Mouse (Mus musculus) megakaryocyte, adult 5-6 weeks (primary cell): Measurements from ENCODE around the gene Eif3b. TPM values are rescaled to one million over a fixed set of nuclear protein-coding genes. Genes with fewer than 3 reads are reported as not detected.

Experiments
- ATAC-seq: 2 replicates; pipeline ENCODE4 v1.8.0; 2016; ENCODE audit warnings: mild to moderate bottlenecking, inconsistent platforms; ENCODE audit not compliant: poor library complexity, severe bottlenecking
- total RNA-seq, 2 experiments: library from RNA; stranded (forward) in 1 of 2; stranded (reverse) in 1 of 2; fragments of 153-499, 151-499 nt in 1 of 2; fragments of 221-1000, 200-1000 nt in 1 of 2; gene quantifications; 2 replicates each; pipeline versions ENCODE4 v1.2.3 to v1.2.4; 2015 to 2017

Gene Eif3b
- 82.3 and 108 TPM in 2 replicates for total RNA-seq (2015)
- total RNA-seq (2017), result 43.2 and 74.9 TPM in 2 replicates

DNA sequence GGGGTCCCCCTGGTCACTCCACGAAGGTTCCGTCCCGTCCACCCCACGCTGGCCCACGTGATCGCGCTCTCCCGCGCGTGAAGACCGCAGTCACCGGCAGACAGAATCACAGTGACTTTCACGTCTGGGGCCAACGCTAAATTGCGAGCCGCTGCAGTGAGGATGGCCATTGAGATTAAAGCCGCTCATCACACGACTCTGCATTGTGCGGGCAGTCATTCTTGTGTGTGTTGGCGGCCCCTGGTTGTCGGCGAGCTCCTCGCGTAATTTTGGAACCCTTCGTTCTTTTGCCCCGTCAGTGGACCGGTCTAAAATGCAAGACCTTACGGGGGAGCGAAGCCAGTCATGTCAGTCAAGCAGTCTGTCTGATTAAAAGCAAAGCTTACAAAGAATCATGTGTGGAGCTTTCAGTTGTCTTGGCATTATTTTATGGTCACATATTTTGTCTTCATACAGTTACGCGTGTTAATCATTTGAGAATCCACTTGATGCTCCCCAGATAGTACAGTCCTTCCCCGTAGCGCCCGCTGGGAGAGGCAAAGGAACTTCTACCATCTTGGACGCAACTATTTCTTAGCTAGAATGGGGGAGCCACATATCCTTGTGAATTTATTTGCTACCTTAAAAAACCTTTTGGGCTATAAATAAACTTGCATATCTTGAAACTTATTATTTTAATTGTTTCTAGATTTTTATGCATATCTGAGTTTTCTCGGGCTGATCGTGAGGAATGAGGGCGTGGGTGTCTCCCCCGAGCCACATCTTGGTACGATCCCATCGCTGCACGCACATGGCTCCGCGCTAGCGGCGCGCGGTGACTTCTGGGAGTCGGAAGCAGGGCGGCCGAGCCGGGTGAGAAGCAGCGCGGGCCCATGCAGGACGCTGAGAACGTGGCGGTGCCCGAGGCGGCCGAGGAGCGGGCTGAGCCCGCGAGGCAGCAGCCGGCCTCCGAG, at the start of gene Eif3b:
Gene Eif3b (plus strand): TSS at position 840 of the 953 bp plus-strand sequence.
- ATAC-seq, result peak; percentile 94

DNA sequence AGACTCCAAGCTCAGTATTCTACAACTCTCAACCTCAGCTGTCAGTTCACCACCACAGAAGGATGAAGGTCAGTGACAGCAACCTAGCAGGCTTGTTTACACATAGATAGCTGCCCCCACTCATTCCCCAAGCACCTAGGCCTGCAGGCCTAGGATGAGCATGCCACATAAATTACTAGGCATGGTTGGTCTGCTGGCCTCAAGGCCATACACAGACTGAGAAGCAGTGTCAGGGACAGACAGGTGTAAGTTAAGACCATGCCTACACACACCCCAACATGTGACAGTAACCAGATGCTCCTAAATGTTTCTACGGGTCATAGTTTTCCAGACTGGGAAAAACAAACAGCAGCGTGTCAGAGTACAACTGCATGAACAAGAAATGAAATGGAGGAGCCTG, 49.7 kb upstream of the Eif3b start:
- ATAC-seq, result no peak

DNA sequence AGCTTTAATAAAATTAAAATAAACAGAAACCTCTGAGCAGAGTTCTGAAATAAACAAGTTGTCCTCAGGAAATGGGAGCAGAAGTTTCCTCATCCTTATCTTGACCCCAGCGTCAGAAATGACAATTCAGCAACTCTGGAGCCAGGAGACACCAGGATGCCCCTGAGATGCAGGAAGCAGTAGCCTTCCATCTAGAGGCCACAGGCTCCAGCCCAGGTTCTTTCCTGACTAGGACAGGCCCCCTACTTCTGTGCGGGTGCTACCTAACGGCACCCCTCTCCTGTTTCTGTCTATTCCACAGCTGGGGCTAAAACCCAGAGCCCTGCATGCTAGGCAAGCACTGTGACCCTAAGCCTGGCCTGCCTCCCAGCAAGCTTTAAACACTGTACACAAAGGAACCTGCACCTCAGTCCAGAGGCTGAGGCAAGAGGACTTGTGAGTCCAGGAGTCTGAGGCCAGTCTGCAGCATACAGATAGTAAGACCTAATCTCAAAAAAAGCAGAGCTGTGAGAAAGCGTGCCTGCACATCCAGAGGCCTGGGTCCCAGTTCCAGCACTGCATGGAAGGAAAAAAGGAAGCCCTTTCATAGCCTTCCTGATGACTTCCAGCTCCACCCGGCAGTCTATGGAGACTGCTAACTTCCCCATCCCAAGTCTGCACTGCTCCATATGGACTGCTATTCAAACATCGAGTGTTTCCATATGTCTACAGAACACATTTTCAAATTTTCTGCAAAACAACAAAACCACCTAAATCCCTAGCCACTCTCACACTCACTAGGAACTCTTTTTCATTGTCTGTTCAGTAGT, 48.5 kb upstream of the Eif3b start:
- ATAC-seq, result no peak

GRCm38 (mm10) chr5:140371671-140372070, 47.5 kb upstream of the Eif3b start:
- no peak for ATAC-seq

GRCm38 (mm10) chr5:140373711-140374110, 45.4 kb upstream of the Eif3b start:
- no peak for ATAC-seq

- ATAC-seq, result no peak
Observed at GRCm38 (mm10) chr5:140374226-140374625, 44.9 kb upstream of the Eif3b start.

DNA sequence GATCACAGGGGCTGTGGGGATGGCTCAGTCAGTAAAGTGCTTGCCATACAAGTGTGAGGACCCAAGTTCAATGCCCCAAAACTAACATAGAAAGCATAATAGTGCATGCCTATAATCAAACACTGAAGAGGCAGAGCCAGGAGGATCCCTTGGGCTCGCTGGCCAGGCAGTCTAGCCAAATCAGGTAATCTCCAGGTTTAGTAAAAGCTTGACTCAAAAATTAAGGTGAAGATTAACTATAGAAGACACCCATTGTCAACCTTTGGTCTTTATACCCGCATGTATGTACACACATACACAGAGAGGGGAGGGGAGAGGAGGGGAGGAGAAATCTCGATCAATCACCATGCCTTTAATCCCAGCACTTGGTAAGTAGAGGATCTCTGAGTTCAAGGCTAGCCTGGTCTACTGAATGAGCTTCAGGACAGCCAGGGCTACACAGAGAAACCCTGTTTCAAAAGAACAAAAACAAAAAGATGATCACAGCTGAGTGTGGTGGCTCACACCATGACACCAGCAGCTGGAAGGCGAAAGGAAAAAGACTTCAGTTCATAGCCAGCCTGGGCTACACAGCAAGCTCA, 43.8 kb upstream of the Eif3b start:
- ATAC-seq, result no peak

DNA sequence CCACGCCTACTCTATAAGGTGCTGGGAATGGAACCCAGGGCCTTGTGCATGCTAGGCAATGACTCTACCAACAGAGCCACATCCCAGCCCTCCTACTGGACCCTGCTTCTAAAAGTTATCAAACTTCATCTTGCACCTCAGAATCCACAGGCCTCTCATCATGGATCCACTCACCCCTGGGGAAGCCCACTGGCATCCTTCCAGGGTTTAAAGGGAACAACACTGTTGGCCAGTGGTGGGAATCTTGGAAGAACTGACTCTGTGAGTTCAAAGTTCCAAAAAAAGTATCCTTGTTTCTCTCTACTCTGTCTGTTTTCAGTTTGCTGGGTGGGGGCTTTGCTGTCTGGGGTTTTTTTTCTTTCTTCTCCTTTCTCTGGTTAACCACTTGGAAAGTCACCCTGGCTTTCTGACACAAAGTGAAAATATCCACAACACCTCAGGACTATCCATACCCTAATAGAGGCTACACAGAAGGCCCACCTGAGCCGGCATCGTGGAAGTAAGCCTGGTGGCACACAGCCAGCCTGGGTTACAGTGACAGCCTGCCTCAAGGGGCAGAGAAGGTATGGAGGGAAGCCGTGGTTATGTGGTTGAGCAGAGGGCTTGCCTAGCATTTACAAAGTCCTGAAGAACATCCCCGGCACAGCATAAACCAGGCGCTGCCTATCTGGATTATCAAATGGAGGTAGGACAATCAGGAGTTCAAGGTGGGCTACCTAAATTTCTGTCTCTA, 40.8 kb upstream of the Eif3b start:
- no peak for ATAC-seq

DNA sequence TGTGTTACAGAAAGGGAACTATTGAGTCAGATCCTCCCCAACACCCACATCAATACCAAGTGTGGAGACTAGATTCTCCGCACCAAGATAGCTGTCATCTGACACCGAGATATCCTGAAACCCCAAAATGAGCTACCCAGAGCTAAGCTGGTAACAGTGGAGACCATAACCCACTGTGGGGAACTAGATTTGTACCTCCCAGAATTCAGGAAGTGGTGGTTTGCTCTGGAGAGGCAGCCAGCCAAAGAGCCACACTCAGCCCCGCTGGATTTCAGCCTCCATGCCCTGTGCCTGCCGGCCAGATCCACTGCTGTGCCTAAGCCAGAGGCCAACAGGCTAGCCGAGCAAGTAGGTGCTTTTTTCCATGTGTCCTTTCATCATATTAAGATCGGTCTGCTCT, 39.8 kb upstream of the Eif3b start:
- peak; percentile 86 for ATAC-seq

DNA sequence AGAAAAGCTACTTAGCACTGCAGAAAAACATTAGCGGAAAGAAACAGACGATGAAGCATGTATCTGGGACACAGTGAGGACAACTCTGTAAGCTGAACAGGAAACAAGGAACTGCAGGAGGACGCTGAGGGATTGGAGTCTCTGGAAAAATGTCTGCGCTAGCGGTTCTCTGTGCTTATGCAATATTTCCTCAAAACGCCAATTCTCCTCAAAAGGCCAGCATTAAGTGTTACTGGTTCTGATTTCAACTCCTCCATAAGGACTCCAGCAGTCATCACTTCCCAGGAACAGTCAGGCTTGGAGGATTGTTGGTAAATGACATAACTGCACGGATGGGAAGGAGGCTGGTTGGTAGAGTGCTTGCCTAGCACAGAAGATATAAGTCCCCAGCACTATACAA, 38.0 kb upstream of the Eif3b start:
- no peak for ATAC-seq

- ATAC-seq, result 0 out of 2 replicates have a peak, but pooled peaks have one; percentile 33
Observed at GRCm38 (mm10) chr5:140382688-140383087, 36.4 kb upstream of the Eif3b start.

GRCm38 (mm10) chr5:140383559-140383958, 35.6 kb upstream of the Eif3b start:
- no peak for ATAC-seq

- no peak for ATAC-seq
Observed at GRCm38 (mm10) chr5:140384462-140384861, 34.7 kb upstream of the Eif3b start.

DNA sequence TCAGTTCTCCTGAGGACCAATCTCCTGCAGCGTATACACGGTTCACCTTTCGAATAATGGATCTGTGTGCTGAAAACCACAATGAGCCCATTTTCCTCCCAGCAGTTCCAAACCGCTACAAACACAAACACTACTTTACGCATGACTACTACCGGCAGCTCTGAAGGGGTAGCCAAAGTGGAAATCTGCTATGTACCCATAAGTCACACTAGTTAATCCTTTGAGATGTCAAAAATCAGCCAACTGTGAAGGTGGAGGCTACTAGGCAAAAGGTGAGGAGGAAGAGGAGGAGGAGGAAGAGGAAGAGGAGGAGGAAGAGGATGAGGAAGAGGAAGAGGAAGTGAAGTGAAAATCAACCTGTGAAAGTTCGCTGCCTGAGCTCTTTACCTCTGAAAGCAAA, 31.9 kb upstream of the Eif3b start:
- no peak for ATAC-seq

DNA sequence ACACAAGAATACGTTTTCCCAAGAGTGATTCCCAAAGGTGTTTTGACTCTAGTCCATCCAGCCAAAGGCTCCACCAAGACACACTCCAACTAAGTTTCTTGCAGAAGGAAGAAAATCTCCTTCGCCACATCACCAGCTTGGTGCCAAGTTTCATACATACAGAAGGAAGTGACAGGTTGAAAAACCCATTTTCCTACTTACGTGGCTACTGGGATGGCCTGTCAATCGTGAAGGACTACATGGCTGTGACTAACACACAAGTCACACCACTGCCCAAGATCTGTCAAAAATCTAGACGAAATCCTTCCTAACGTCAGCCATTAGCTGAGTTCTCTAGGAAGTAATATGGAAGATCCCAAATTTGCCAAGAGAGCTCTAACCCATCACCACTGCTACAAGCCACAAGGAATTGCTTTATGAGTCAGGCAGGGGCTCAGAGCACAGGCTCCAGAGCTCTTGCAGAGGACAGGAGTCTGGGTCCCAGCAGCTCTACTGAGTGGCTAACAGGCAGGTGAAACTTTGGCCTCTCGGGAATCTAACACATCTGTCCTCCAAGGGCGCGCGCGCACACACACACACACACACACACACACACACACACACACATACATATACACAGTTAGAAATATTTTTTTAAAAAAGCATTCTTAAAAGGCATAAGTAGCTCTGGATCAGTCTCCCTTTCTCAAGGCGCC, 31.2 kb upstream of the Eif3b start:
- no peak for ATAC-seq

DNA sequence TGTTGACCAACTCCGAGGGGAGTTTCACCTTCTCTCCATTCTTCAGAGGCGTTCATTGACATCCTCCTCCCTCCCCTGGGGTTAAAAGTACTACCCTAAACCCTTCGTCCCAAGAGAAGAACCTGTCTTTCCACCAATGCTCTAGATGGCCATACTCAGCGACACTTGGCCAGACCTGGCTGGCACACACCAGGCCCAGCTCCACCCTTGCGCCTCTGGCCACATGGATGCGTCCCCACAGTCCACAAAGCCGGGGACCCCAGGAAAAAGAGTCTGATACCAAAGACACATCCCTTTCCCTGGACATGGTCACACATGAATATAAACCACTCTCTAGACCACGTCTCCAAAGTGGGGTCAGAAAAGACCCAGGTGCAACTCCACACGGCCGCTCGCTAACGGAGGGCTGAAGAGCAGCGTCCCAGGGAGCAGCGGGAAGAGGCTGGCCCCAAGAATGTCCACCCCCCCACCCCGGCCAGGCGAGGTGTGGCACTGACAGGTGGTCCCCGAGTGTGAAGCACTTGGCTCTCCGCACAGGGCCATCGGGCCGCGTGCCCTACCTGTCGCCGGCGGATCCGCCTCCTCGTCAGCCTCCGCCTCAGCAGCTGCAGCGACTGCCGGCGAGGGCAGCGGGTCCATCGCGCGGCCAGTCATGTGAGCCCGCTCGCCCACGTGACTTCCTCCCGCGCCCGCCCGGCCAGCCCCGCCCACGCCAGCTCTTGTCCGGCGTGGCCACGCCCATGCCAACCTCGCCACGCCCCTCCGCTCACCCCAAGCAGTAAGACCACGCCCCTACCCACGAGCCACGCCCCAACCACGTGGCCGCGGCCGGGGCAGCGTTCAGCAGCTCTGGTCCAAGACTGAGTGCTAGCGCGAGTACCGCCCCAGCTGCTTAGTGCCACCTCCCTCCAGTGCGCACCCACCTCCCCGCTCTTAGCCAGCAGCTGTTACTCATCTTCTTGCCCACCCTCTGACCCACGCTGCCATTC, 30.2 kb upstream of the Eif3b start, which contains the start of gene Snx8:
Gene Snx8 (minus strand): TSS at position 675 of the 989 bp plus-strand sequence.
- peak; percentile 96 for ATAC-seq

- no peak for ATAC-seq
Observed at GRCm38 (mm10) chr5:140389647-140390046, 29.5 kb upstream of the Eif3b start.

GRCm38 (mm10) chr5:140391435-140391834, 27.7 kb upstream of the Eif3b start:
- no peak for ATAC-seq

GRCm38 (mm10) chr5:140391981-140392380, 27.1 kb upstream of the Eif3b start:
- ATAC-seq, result no peak
